Mouse (Mus musculus) activated CD4-positive, CD25-positive, alpha-beta regulatory T cell, adult 4 months (primary cell): ENCODE data around the gene Atg10. TPM values are rescaled to one million over a fixed set of nuclear protein-coding genes. Genes with fewer than 3 reads are reported as not detected.
"Not testable (repeated sequence)": the region's sequence is repeated elsewhere in the genome, so short reads cannot be mapped to it uniquely, and the experiment has no call there.

ENCODE experiments used
- ATAC-seq: one replicate; pipeline ENCODE4 v1.8.0; 2017
- polyA plus RNA-seq, 2 experiments: library from polyadenylated mRNA; unstranded; fragments of 100-300 nt; shearing (Covaris generic); gene quantifications; one replicate each; pipeline ENCODE4 v1.2.1; 2017

The Atg10 gene
- polyA plus RNA-seq, 2 experiments from 2014 or later = 18.6 to 25.8 TPM

- ATAC-seq = not testable (repeated sequence)
Observed at GRCm38 (mm10) chr13:90928266-90928665, 295.5 kb downstream of the Atg10 start.

- ATAC-seq = no peak
Observed at GRCm38 (mm10) chr13:90926938-90927633, 296.7 kb downstream of the Atg10 start.

- no peak for ATAC-seq
Observed at GRCm38 (mm10) chr13:90926125-90926765, 297.5 kb downstream of the Atg10 start.

- no peak for ATAC-seq
Observed at GRCm38 (mm10) chr13:90925191-90925590, 298.6 kb downstream of the Atg10 start.

- ATAC-seq = no peak
Observed at GRCm38 (mm10) chr13:90924072-90924471, 299.7 kb downstream of the Atg10 start.

GRCm38 (mm10) chr13:90923617-90924016, 300.2 kb downstream of the Atg10 start:
- not testable (repeated sequence) for ATAC-seq

- ATAC-seq = peak; percentile 87
Observed at GRCm38 (mm10) chr13:90922751-90923612, 300.8 kb downstream of the Atg10 start, which contains the start of gene Rps23. Gene Rps23 (plus strand): TSS chr13:90922958.

- ATAC-seq = no peak
Observed at GRCm38 (mm10) chr13:90914721-90915120, 309.0 kb downstream of the Atg10 start.

GRCm38 (mm10) chr13:90913675-90914192, 310.0 kb downstream of the Atg10 start:
- no peak for ATAC-seq

- ATAC-seq = no peak
Observed at GRCm38 (mm10) chr13:90912760-90913674, 310.8 kb downstream of the Atg10 start.

- ATAC-seq = no peak
Observed at GRCm38 (mm10) chr13:90907376-90907775, 316.4 kb downstream of the Atg10 start.

- ATAC-seq = no peak
Observed at GRCm38 (mm10) chr13:90905176-90905575, 318.6 kb downstream of the Atg10 start, which contains the start of gene Atp6ap1l. Gene Atp6ap1l (minus strand): TSS chr13:90905355.

- ATAC-seq = no peak
Observed at GRCm38 (mm10) chr13:90896821-90897220, 326.9 kb downstream of the Atg10 start.

- no peak for ATAC-seq
Observed at GRCm38 (mm10) chr13:90896098-90896497, 327.7 kb downstream of the Atg10 start.

- ATAC-seq = no peak
Observed at GRCm38 (mm10) chr13:90894819-90895218, 328.9 kb downstream of the Atg10 start.

GRCm38 (mm10) chr13:90890111-90890510, 333.7 kb downstream of the Atg10 start:
- ATAC-seq = no peak

- ATAC-seq = peak; percentile 76
Observed at GRCm38 (mm10) chr13:90886568-90886983, 337.2 kb downstream of the Atg10 start.

- ATAC-seq = peak; percentile 23
Observed at GRCm38 (mm10) chr13:90885856-90886532, 337.8 kb downstream of the Atg10 start.
